Mouse (Mus musculus) ES-E14 (cell line): Measurements from ENCODE around the gene Pla2g1b. TPM values are rescaled to one million over a fixed set of nuclear protein-coding genes. Genes with fewer than 3 reads are reported as not detected.
A peak's percentile ranks its signal among the peaks of the same experiment; 100 is the strongest.

Experiments
- DNase-seq: peaks from one replicate; pipeline ENCODE4 v3.0.0-alpha.2; 2013; ENCODE audit warnings: low read depth, low spot score
- H3K27ac ChIP-seq: 2 replicates; pipeline ENCODE4 v1.5.1; 2012; ENCODE audit warnings: low read depth, mild to moderate bottlenecking, low read length, moderate library complexity, mixed read lengths; ENCODE audit not compliant: poor library complexity, insufficient read depth, severe bottlenecking
- H3K36me3 ChIP-seq: 2 replicates; pipeline ENCODE4 v1.6.1; 2012; ENCODE audit warnings: mild to moderate bottlenecking, low read length, moderate library complexity, mixed read lengths; ENCODE audit not compliant: control insufficient read depth, poor library complexity, insufficient read depth, severe bottlenecking
- H3K4me1 ChIP-seq, 2 experiments: fragments of 150-350 bp in 1 of 2; sonication (generic) in 1 of 2; 2 replicates each; pipeline ENCODE4 v1.6.1; 2012; ENCODE audit warnings: low read length in 2 of 2, mild to moderate bottlenecking in 1 of 2, mixed read lengths in 1 of 2; ENCODE audit not compliant: control insufficient read depth in 2 of 2, insufficient read depth in 2 of 2, poor library complexity in 1 of 2
- H3K4me3 ChIP-seq, 2 experiments: fragments of 150-350 bp in 1 of 2; sonication (generic) in 1 of 2; 2 replicates each; pipeline ENCODE4 v1.5.1; 2012; ENCODE audit warnings: low read length in 2 of 2, low read depth in 1 of 2, mild to moderate bottlenecking in 1 of 2, mixed read lengths in 1 of 2; ENCODE audit not compliant: insufficient read depth in 1 of 2, poor library complexity in 1 of 2, severe bottlenecking in 1 of 2
- H3K9ac ChIP-seq: 2 replicates; pipeline ENCODE4 v1.6.1; 2012; ENCODE audit warnings: low read depth, mild to moderate bottlenecking, low read length, mixed read lengths; ENCODE audit not compliant: poor library complexity, insufficient read depth, severe bottlenecking
- H3K9me3 ChIP-seq: fragments of 150-350 bp; sonication (generic); 2 replicates; pipeline ENCODE4 v1.6.1; 2012; ENCODE audit warnings: low read depth, mild to moderate bottlenecking, low read length; ENCODE audit not compliant: control insufficient read depth, insufficient read depth
- CHD2 ChIP-seq: IDR thresholded peaks from 2 replicates; pipeline ENCODE4 v1.6.1; 2014; ENCODE audit warnings: mild to moderate bottlenecking, low read depth, low read length, inconsistent platforms
- HCFC1 ChIP-seq: IDR thresholded peaks from 2 replicates; pipeline ENCODE4 v1.6.1; 2012; ENCODE audit warnings: low read length, inconsistent platforms, borderline replicate concordance; ENCODE audit not compliant: insufficient read depth
- MAFK ChIP-seq: IDR thresholded peaks from 2 replicates; pipeline ENCODE4 v1.6.1; 2014; ENCODE audit warnings: mild to moderate bottlenecking, low read depth, low read length, inconsistent platforms; ENCODE audit not compliant: insufficient read depth
- ZC3H11A ChIP-seq: IDR thresholded peaks from 2 replicates; pipeline ENCODE4 v1.6.1; 2012; ENCODE audit warnings: low read depth, mild to moderate bottlenecking, inconsistent platforms, low read length, borderline replicate concordance
- ZNF384 ChIP-seq: IDR thresholded peaks from 2 replicates; pipeline ENCODE4 v1.6.1; 2012; ENCODE audit warnings: low read depth, low read length, inconsistent platforms
- in situ Hi-C, 2 experiments: fragments of 600-800 bp; cut with MboI; formaldehyde crosslinking; loops; one replicate each; pipeline ENCODE4 v1.15.1; 2025; ENCODE audit warnings: low sequenced_read_pairs in 2 of 2, inconsistent platforms in 1 of 2; ENCODE audit not compliant: unreplicated experiment in 2 of 2
- total RNA-seq: library from RNA; depleted of rRNA; stranded (reverse); fragments of 300-350 nt; gene quantifications from 2 replicates; pipeline ENCODE4 v1.2.3, GENCODE M21; 2012

Pla2g1b gene
- total RNA-seq, 1 experiment = 31.1 TPM

GRCm38 (mm10) chr5:115506454-115507201 is 40.6 kb downstream of the Pla2g1b start, which contains the start of gene Pxn:
Pxn (plus strand) TSS chr5:115506676.
- DNase-seq = peak; percentile 79
- Histone ChIP-seq H3K9me3 (no peaks in the 10 kb centered on the region), H3K27ac (no peak within 1 kb of the TSS), H3K36me3 (no peaks in the 10 kb centered on the region), H3K4me1 (peaks cover 8 to 22% of the 10 kb centered on the region in 2 experiments; a peak in 3 of 4 replicates), H3K4me3 (peak within 1 kb of the TSS; percentile 94 to 99), H3K9ac (peak within 1 kb of the TSS; percentile 94)
- in situ Hi-C loops = no loop called here
- TF ChIP-seq CHD2 (no peak), HCFC1 (peak; percentile 7; the same call in 1 of the 2 replicates), MAFK (no peak), ZC3H11A (peak; percentile 33; the same call in 1 of the 2 replicates), ZNF384 (no peak)

GRCm38 (mm10) chr5:115507267-115507980 is 41.4 kb downstream of the Pla2g1b start:
- Histone ChIP-seq H3K9me3 (no peaks in the 10 kb centered on the region), H3K27ac (no peak overlapping the region), H3K4me1 (peaks cover 10 to 25% of the 10 kb centered on the region in 2 experiments), H3K4me3 (peak overlapping the region; percentile 94 to 99), H3K36me3 (no peaks in the 10 kb centered on the region), H3K9ac (0 out of 2 replicates have a peak overlapping the region, but pooled peaks have one; percentile 13)
- in situ Hi-C loops = no loop called here
- no peak for TF ChIP-seq CHD2
- no peak for TF ChIP-seq ZC3H11A
- TF ChIP-seq MAFK = no peak
- TF ChIP-seq ZNF384 = no peak
- TF ChIP-seq HCFC1 = no peak
- no peak for DNase-seq

GRCm38 (mm10) chr5:115507981-115508858 is 42.2 kb downstream of the Pla2g1b start:
- no peak for DNase-seq
- H3K27ac ChIP-seq = no peak overlapping the region
- TF ChIP-seq HCFC1 (no peak), ZC3H11A (no peak), ZNF384 (no peak), CHD2 (no peak), MAFK (no peak)
- H3K4me1 ChIP-seq = peaks cover 10 to 22% of the 10 kb centered on the region in 2 experiments
- in situ Hi-C loops = no loop called here
- no peaks in the 10 kb centered on the region for H3K36me3 ChIP-seq
- H3K4me3 ChIP-seq = peak overlapping the region in 1 of 2 experiments; percentile 16; a peak in 1 of 4 replicates
- no peaks in the 10 kb centered on the region for H3K9me3 ChIP-seq
- peak overlapping the region; percentile 40; the same call in 1 of the 2 replicates for H3K9ac ChIP-seq

- H3K4me1 ChIP-seq = peaks cover 10 to 23% of the 10 kb centered on the region in 2 experiments
- no peaks in the 10 kb centered on the region for H3K9me3 ChIP-seq
- no peak for TF ChIP-seq ZC3H11A
- TF ChIP-seq ZNF384 = no peak
- no peak for TF ChIP-seq CHD2
- no peak for TF ChIP-seq MAFK
- TF ChIP-seq HCFC1 = no peak
- in situ Hi-C loops = no loop called here
- H3K9ac ChIP-seq = peak overlapping the region; percentile 10; the same call in 1 of the 2 replicates
- DNase-seq = no peak
- no peak overlapping the region for H3K4me3 ChIP-seq
- H3K27ac ChIP-seq = no peak overlapping the region
- no peaks in the 10 kb centered on the region for H3K36me3 ChIP-seq
These were observed 42.7 kb downstream of the Pla2g1b start for GRCm38 (mm10) chr5:115508859-115509147.
